Mouse (Mus musculus): ENCODE measurements around the gene Gm12258.

Gm12258 gene

DNA sequence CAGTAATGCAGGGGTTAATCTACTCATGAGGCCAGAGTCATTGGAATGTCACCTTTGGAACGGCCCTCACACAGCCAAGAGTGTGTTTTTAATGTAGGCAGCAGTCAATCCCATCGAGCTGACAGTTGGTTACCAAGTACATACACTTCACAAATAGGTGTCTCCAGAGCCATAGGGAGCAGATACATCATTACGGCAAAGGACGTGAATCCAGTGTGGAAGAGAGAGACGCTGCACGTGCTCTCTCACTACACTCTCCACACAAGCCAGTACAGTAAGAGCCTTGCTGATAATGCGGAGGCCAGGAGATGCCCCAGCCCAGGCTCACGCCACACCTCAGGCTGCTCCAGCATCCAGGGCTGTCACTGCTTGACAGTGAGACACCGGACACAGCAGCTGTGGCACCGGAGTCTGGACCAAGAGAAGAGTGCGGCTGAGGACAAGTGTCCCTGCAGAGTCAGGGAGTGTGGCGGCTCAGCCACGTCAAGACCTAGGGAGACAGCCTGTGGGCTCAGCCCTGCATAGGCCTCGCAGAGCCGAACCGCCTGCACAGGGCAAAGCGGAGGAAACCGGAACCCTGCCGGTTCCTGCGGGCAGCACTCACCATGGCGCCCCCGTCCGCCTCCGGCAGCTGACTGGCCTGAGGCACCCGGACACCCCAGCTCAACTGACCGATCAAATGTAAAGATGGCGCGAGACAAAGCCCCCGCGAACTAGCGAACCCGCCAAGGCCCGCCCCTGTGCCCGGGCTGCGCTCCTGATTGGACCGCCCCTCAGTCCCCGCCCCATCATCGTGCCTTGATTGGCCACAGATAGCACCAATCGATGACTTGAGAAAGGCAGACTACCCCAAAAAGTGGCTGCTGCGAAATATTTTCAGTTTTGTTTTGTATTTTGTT, 56.8 kb downstream of the Gm12258 start, which contains the start of gene Zfp39:
Gene Zfp39 (minus strand): TSS at position 715 of the 899 bp plus-strand sequence.
- peak; percentile 96 for DNase-seq

DNA sequence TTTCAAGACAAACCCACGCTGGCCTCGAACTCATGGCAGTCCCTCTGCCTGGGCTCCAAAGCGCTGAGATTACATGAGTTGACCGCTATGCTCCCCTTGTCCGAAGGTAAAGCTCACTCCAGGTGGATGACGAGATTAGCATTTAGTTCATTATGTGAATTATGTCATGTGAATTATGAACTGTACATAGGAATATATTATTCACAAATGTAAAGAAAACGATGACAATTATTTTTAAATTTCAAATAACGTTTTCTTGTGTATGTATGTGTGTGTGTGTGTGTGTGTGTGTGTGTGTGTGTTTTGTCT, 57.4 kb downstream of the Gm12258 start:
- no peak for DNase-seq

DNA sequence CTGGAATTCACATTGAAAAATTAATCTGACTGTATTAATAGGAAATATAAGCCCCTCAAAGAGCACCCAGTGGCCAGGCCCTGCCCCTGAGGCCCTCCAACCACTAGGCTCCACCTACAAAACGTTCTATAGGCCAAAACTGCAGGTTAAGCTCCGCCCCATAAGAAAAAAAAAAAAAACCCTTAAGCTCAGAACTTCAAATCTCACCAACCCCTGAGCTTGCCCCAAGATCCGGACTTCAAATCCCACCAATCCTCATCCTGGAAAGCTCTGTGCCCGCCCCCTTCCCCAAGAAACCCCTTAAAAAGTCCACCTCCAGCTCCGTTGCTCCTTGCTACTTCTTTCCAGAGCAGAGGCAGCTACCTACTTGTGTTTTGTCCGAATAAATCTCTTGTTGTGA, 57.9 kb downstream of the Gm12258 start:
- peak; percentile 17 for DNase-seq

All from kidney, postnatal 14 days (tissue).